Mouse (Mus musculus) liver, embryonic 12.5 days (tissue): ENCODE data around the gene Lztr1. TPM values are rescaled to one million over a fixed set of nuclear protein-coding genes. Genes with fewer than 3 reads are reported as not detected.

Experiments used
- ATAC-seq: fragments of 200-750 bp; cut with Nextera tagmentation; 2 replicates; pipeline ENCODE4 v1.8.0; 2017; ENCODE audit warnings: moderate number of reproducible peaks, mild to moderate bottlenecking, moderate library complexity
- H3K27ac ChIP-seq: fragments of 300-500 bp; sonication (generic); 2 replicates; pipeline ENCODE4 v1.5.1; 2016; ENCODE audit warnings: mild to moderate bottlenecking
- H3K27me3 ChIP-seq: fragments of 300-500 bp; sonication (generic); replicated peaks from 2 replicates; pipeline ENCODE4 v1.6.1; 2016; ENCODE audit warnings: mild to moderate bottlenecking, moderate library complexity
- H3K36me3 ChIP-seq: fragments of 300-500 bp; sonication (generic); 2 replicates; pipeline ENCODE4 v1.6.1; 2016; ENCODE audit warnings: mild to moderate bottlenecking, moderate library complexity
- H3K4me1 ChIP-seq: fragments of 300-500 bp; sonication (generic); 2 replicates; pipeline ENCODE4 v1.6.1; 2016
- H3K4me2 ChIP-seq: fragments of 300-500 bp; sonication (generic); 2 replicates; pipeline ENCODE4 v1.6.1; 2016; ENCODE audit warnings: mild to moderate bottlenecking, moderate library complexity
- H3K4me3 ChIP-seq: fragments of 300-500 bp; sonication (generic); 2 replicates; pipeline ENCODE4 v1.5.1; 2016; ENCODE audit warnings: mild to moderate bottlenecking, moderate library complexity
- H3K9ac ChIP-seq: fragments of 300-500 bp; sonication (generic); 2 replicates; pipeline ENCODE4 v1.6.1; 2016; ENCODE audit warnings: mild to moderate bottlenecking, moderate library complexity
- H3K9me3 ChIP-seq: fragments of 300-500 bp; sonication (generic); replicated peaks from 2 replicates; pipeline ENCODE4 v1.6.1; 2016; ENCODE audit warnings: mild to moderate bottlenecking, moderate library complexity
- WGBS: fragments of 180-500 bp; shearing (Covaris S2); methylation state at CpG from one replicate; pipeline ENCODE4 v1.1.7; 2016; ENCODE audit not compliant: insufficient replicate concordance; 5-methylcytosine and 5-hydroxymethylcytosine counted together
- polyA plus RNA-seq: library from polyadenylated mRNA; unstranded; fragments of >200 nt; fragmentation: Nextera tagmentation; extraction: Ambion mirVana; gene quantifications from 2 replicates; pipeline ENCODE4 v1.2.1, GENCODE M21; 2016

The Lztr1 gene
- polyA plus RNA-seq, 1 experiment from 2014 or later: 31.4 TPM

DNA sequence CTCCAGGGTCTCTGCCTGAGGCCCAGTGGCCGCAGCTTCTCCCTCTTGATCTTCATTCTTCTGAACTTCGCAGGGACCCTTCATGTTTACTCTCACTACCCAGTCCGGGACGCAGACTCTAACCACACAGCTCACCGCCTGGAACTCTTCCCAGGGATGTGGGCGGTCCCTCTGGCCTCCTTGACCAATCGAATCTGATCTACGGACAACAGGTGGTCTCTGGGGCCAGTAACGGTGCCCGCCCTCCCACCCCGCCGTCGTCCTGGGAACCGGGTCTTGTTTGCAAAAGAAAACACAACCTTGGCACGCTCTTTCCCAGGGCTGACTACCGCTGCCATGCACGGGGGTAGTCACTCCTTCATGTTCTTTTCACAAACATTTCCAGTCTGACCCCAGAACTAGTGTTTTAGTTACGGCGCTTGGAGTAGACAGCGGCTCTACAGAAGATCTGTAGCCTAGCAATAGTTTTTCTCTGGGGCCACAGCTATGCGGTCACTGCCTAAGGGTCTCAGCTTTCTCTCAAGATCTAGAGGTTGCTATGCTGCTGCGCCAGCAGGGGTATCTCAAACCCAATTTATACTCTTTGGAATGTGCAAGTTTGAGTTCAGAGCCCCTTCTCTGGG, 52.8 kb downstream of the Lztr1 start, which contains the start of gene Lrrc74b:
Lrrc74b (minus strand) TSS at position 120 of the 623 bp plus-strand sequence.
- no peak for ATAC-seq
- H3K27me3 ChIP-seq: peaks cover 71% of the 10 kb centered on the region

GRCm38 (mm10) chr16:17561751-17562208, 53.3 kb downstream of the Lztr1 start, which contains the start of gene P2rx6:
TSS of gene P2rx6 (plus strand) at chr16:17561885.
- H3K36me3 ChIP-seq: no peaks in the 10 kb centered on the region
- no peak within 1 kb of the TSS for H3K27ac ChIP-seq
- H3K4me2 ChIP-seq: peak within 1 kb of the TSS; percentile 60
- WGBS: 4% methylated on average over 10 of the region's 10 CpGs
- peaks cover 77% of the 10 kb centered on the region for H3K27me3 ChIP-seq
- H3K9ac ChIP-seq: peak within 1 kb of the TSS; percentile 7; the same call in 1 of the 2 replicates
- H3K4me1 ChIP-seq: peaks cover 38% of the 10 kb centered on the region
- peak within 1 kb of the TSS; percentile 35 for H3K4me3 ChIP-seq
- no peaks in the 10 kb centered on the region for H3K9me3 ChIP-seq
- peak; percentile 5; the same call in 1 of the 2 replicates for ATAC-seq

More for the DNA sequence above, 52.8 kb downstream of the Lztr1 start, which contains the start of gene Lrrc74b:
- WGBS: 8% methylated on average over 22 of the region's 22 CpGs
- peaks cover 39% of the 10 kb centered on the region for H3K4me1 ChIP-seq
- peak within 1 kb of the TSS; percentile 60 for H3K4me2 ChIP-seq
- H3K27ac ChIP-seq: no peak within 1 kb of the TSS
- H3K9ac ChIP-seq: peak within 1 kb of the TSS; percentile 7; the same call in 1 of the 2 replicates
- no peaks in the 10 kb centered on the region for H3K36me3 ChIP-seq
- H3K9me3 ChIP-seq: no peaks in the 10 kb centered on the region
- peak within 1 kb of the TSS; percentile 35 for H3K4me3 ChIP-seq

DNA sequence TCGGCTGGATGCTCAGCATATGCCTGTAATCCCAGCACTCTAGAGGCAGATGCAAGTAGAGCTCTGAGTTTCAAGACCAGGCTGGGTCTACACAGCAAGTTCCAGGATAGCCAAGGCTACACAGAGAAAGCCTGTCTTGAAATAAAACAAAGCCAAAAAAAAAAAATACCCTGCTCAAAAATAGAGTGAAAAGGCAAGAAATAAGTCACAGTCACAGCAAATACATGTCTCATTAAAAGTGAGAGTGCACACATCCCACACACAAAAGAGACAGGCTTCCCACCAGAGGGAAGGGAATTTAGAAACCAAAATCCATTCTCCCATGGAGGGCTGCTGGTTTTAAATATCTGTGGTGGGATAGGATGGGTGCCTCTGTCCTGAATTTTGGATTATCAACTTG, 55.1 kb downstream of the Lztr1 start:
- Histone ChIP-seq H3K27me3 (peaks cover 93% of the 10 kb centered on the region), H3K36me3 (no peaks in the 10 kb centered on the region), H3K4me1 (peaks cover 29% of the 10 kb centered on the region), H3K4me3 (no peak overlapping the region), H3K27ac (no peak overlapping the region), H3K9ac (no peak overlapping the region), H3K9me3 (no peaks in the 10 kb centered on the region), H3K4me2 (no peak overlapping the region)
- WGBS: 55% methylated on average over 1 of the region's 1 CpGs
- ATAC-seq: no peak

DNA sequence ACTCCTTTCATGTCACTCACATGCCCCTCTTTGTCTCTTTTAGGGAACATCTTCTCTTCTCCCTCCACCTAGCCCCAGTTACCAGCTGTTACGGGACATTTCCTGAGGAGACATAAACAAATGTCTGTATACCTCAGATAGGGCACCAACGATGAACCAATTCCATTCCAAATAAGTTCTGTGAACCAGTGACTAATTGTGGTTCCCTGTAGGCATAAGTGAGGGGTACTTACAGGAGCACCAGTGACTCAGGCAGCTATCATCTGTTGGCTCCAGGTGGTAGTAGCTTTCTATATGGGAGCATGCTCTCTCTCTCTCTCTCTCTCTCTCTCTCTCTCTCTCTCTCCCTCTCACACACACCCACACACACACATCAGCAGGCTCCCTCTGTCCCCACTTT, 55.7 kb downstream of the Lztr1 start:
- no peak overlapping the region for H3K27ac ChIP-seq
- H3K9me3 ChIP-seq: no peaks in the 10 kb centered on the region
- no peak overlapping the region for H3K4me2 ChIP-seq
- H3K36me3 ChIP-seq: no peaks in the 10 kb centered on the region
- WGBS: 36% methylated on average over 2 of the region's 2 CpGs
- H3K27me3 ChIP-seq: peaks cover 92% of the 10 kb centered on the region
- no peak for ATAC-seq
- no peak overlapping the region for H3K9ac ChIP-seq
- no peak overlapping the region for H3K4me3 ChIP-seq
- H3K4me1 ChIP-seq: peaks cover 22% of the 10 kb centered on the region

GRCm38 (mm10) chr16:17564771-17565170, 56.3 kb downstream of the Lztr1 start:
- no peaks in the 10 kb centered on the region for H3K9me3 ChIP-seq
- H3K4me3 ChIP-seq: no peak overlapping the region
- no peaks in the 10 kb centered on the region for H3K36me3 ChIP-seq
- no peak for ATAC-seq
- peaks cover 20% of the 10 kb centered on the region for H3K4me1 ChIP-seq
- H3K9ac ChIP-seq: no peak overlapping the region
- WGBS: 31% methylated on average over 3 of the region's 3 CpGs
- peaks cover 89% of the 10 kb centered on the region for H3K27me3 ChIP-seq
- H3K27ac ChIP-seq: no peak overlapping the region
- H3K4me2 ChIP-seq: no peak overlapping the region

DNA sequence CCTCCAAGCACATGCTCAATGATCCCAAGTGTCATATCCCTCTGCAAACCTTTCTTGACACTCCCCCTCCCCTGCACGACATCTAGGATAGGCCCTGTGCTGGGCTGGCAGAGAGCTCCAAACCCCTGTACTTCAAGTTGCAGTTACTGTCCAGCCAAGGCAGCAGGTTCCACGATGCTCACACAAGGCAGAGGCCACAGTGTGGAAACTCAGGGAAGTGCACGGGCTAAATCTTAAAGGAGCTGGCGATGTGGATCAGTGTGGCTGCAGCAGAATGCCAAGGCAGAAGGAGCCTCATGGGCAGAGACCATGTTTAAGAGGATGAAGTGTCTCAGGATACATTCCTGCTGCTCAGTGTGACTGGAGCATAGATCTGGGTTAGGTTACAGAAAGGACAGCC, 57.7 kb downstream of the Lztr1 start:
- H3K27ac ChIP-seq: no peak overlapping the region
- no peaks in the 10 kb centered on the region for H3K36me3 ChIP-seq
- no peak overlapping the region for H3K4me3 ChIP-seq
- peaks cover 86% of the 10 kb centered on the region for H3K27me3 ChIP-seq
- WGBS: 22% methylated on average over 4 of the region's 4 CpGs
- no peak overlapping the region for H3K4me2 ChIP-seq
- no peak for ATAC-seq
- H3K4me1 ChIP-seq: peaks cover 15% of the 10 kb centered on the region
- no peak overlapping the region for H3K9ac ChIP-seq
- H3K9me3 ChIP-seq: no peaks in the 10 kb centered on the region

Other genes with a start within 250 kb of the Lztr1 start
- 4.7 and 5.3 TPM in 2 replicates for gene Tmem191c, start 232.6 kb upstream of the Lztr1 start, polyA plus RNA-seq
- 107 and 111 TPM in 2 replicates for gene Serpind1, start 177.3 kb upstream of the Lztr1 start, polyA plus RNA-seq
- 10.6 and 10.8 TPM in 2 replicates for gene Snap29, start 102.7 kb upstream of the Lztr1 start, polyA plus RNA-seq
- 25.6 TPM in 2 replicates for gene Pi4ka, start 102.4 kb upstream of the Lztr1 start, polyA plus RNA-seq
- 37.9 and 41.6 TPM in 2 replicates for gene Crkl, start 56.7 kb upstream of the Lztr1 start, polyA plus RNA-seq
- 0.83 and 0.98 TPM in 2 replicates for gene Aifm3, start 19.1 kb upstream of the Lztr1 start, polyA plus RNA-seq
- 34.2 and 36.6 TPM in 2 replicates for gene Thap7, start 22.4 kb downstream of the Lztr1 start, polyA plus RNA-seq
- 0.07 TPM in 1 of 2 replicates, not detected in the other for gene Lrrc74b, start 52.6 kb downstream of the Lztr1 start, polyA plus RNA-seq
- gene P2rx6, start 53.2 kb downstream of the Lztr1 start, polyA plus RNA-seq: 0.08 TPM in 2 replicates
- 1.7 TPM in 2 replicates for gene Slc7a4, start 74.5 kb downstream of the Lztr1 start, polyA plus RNA-seq
- 31.3 and 31.8 TPM in 2 replicates for gene Smpd4, start 110.7 kb downstream of the Lztr1 start, polyA plus RNA-seq
- 3.0 and 3.2 TPM in 2 replicates for gene Ccdc74a, start 137.8 kb downstream of the Lztr1 start, polyA plus RNA-seq
- 24.2 and 25.2 TPM in 2 replicates for gene Med15, start 224.2 kb downstream of the Lztr1 start, polyA plus RNA-seq